Mouse (Mus musculus): ENCODE results near the gene Rag2.

Gene Rag2

GRCm38 (mm10) chr2:101624011-101624410 is 507 bp upstream of the Rag2 start:
- in situ Hi-C loops (cut with MboI, MseI): no loop called here

GRCm38 (mm10) chr2:101627227-101627626 is 2.7 kb downstream of the Rag2 start:
- in situ Hi-C loops (cut with MboI, MseI): no loop called here

DNA sequence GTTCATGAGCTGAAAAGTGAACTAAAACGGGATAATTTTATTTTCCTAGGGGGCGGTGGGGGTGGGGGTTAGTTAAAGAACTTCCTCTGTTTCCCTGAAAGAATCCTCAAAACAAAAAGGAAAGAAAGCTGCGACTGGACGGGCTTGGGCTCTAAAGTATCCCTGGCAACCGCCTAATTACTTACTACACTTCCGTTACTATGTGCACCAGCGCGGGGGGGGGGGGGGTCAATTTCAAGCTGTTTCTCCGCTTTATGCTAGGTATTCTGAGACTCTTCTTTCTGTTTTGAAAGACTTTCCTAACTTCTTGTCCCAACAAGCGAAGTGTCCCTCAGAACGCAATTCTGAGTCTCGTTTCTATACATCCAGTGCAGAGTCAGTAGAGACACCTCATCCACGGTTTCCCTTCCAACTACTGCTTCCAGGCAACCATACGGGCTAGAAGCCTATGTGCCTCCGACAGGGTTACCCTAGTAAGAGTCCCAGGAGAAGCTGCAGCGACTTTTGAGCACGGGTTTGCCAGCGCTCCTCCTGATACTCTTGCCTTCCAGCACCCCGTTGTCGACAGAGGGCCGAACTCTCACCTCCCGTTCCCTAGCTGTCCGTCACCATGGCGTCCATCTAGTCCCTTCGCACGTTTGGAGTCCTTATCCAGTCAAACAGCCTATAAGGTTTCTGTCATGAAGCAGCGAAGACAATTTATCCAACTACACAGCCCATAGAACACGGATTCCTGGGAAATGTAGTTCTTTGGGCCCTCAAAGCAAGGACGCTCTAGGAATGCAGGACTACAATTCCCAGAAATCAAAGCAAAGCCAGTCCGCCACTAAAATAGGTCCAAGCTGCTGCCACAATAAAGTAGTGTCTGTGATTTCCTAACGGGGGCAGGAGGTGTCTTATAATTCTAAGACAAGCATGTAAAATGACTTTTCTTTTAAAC is 4.0 kb downstream of the Rag2 start:
- in situ Hi-C loops (cut with MboI, MseI): no loop called here

GRCm38 (mm10) chr2:101638979-101639839 is 14.7 kb downstream of the Rag2 start:
- in situ Hi-C loops (cut with MboI, MseI): no loop called here

- in situ Hi-C loops (cut with MboI, MseI): loop anchor here (10.0 kb wide), 1 partner anchor 165 kb away; no protein-coding TSS in a partner anchor
Measured at GRCm38 (mm10) chr2:101639840-101640350, 15.4 kb downstream of the Rag2 start.

DNA sequence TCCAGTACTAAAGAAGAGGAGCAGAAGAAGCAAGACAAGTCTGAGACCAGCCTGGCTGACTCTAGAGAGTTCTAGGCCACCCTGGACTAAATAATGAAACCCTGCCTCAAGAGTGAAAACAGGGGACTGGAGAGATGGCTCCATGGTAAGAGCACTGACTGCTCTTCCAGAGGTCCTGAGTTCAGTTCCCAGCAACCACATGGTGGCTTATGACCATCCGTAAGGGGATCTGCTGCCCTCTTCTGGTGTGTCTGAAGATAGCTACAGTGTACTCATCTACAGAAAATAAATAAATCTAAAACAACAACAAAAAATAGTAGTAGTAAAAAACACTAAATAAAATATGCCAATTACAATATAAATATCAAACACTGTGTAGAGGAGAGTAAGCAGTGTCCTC is 21.3 kb downstream of the Rag2 start:
- in situ Hi-C loops (cut with MboI, MseI): loop anchor here (10.0 kb wide), 1 partner anchor 171 kb away; no protein-coding TSS in a partner anchor

GRCm38 (mm10) chr2:101648361-101648760 is 23.8 kb downstream of the Rag2 start:
- in situ Hi-C loops (cut with MboI, MseI): loop anchor here (10.0 kb wide), 1 partner anchor 174 kb away; no protein-coding TSS in a partner anchor

DNA sequence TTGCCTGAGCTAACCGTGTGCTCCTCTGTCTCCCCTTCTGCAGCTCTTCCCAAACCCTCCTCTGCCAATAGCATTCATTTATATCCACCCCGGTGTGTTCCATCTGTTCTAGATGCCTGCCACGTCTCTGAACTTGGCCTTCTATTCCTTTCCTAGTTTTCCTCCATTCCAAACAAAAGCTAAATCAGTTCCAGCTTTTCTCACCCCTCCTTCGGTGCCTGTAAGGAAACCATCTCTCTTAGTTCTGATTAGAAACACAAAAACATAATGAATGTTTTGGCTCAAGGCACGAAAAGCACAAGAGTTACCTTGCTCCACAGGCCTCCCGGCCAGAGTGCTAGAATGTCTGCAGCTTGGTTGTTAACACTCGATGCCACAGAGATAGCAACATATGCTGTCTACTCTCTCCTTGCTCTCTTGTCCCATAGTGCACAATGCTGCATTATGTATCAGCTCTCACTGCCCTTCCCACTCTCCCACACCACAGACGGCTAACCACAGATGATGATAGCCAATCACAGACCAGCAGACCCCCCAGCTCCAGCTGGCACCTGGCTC is 24.7 kb downstream of the Rag2 start, which contains the start of the genes Rag1 and B230118H07Rik:
TSS of gene Rag1 (minus strand) at position 388 of the 558 bp plus-strand sequence.
TSS of gene B230118H07Rik (minus strand) at position 419 of the 558 bp plus-strand sequence.
- in situ Hi-C loops (cut with MboI, MseI): loop anchor here (10.0 kb wide), 1 partner anchor 174 kb away; no protein-coding TSS in a partner anchor

DNA sequence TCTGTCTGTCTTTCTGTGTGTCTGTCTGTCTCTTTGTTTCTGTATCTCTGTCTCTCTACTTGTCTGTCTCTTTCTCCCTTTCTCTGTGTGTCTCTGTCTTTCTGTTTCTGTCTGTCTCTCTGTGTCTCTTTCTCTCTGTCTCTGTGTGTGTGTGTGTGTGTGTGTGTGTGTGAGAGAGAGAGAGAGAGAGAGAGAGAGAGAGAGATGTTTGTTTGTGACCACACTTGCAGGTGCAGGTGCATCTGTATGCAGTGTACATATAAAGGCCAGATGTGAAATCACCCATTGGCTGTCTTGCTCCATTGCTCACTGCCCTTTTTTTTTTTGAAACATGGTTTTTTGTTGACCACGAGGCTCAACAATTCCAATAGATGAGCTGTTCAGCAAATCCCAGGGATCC is 25.9 kb downstream of the Rag2 start:
- in situ Hi-C loops (cut with MboI, MseI): no loop called here

GRCm38 (mm10) chr2:101652204-101652920 is 27.8 kb downstream of the Rag2 start:
- in situ Hi-C loops (cut with MboI, MseI): no loop called here

DNA sequence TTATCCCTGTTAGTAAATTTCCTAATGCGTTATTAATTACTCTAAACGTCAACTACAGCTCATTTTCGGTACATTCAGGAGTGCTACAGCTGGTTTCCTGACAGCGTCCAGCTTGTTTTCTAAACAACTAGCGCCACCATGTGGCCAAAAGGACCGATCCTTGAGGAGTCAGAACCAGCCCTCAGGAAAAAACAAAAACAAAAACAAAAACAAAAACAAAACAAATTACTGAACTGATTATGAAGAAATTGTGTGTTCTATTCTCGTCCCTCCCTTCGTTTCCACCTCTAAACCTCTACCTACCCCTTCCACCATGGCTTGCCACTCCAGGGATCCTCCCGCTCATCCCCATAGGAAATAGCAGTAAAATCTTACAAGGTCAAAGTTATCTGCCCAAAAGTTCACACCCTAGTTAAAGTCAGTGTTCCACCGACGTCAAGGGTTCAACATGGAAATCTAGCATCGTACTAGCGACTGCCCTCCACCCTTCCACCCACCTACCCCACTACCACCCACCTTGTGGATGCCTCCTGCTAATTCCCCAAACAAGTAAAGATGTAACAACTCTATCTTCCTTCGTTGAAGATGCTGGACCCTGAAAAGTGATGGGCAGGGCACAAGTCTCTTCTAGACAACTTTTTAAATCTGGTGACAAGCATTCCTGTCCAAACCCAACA is 28.5 kb downstream of the Rag2 start:
- in situ Hi-C loops (cut with MboI, MseI): no loop called here

GRCm38 (mm10) chr2:101660536-101660935 is 36.0 kb downstream of the Rag2 start:
- in situ Hi-C loops (cut with MboI, MseI): no loop called here

- in situ Hi-C loops (cut with MboI, MseI): no loop called here
Measured at GRCm38 (mm10) chr2:101665058-101665702, 40.7 kb downstream of the Rag2 start.

- in situ Hi-C loops (cut with MboI, MseI): no loop called here
Measured at GRCm38 (mm10) chr2:101665703-101666092, 41.2 kb downstream of the Rag2 start.

DNA sequence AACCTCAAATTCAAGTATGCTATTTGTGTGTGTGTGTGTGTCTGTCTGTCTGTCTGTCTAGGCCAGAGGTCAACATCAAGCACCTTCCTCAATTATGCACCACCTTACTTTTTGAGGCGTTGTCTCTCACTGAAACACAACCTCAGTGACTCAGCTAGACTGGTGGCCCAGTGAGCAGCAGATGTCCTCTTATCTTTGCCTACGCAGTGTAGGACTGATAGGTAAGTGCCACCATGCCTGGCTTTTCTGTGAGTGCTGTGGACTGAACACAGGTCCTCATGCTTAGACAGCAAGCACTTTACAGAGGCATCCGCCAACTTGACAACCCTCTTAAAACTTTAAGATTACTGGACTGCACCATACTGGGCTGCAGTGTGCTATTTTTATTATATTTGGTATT is 44.2 kb downstream of the Rag2 start:
- in situ Hi-C loops (cut with MboI, MseI): no loop called here

DNA sequence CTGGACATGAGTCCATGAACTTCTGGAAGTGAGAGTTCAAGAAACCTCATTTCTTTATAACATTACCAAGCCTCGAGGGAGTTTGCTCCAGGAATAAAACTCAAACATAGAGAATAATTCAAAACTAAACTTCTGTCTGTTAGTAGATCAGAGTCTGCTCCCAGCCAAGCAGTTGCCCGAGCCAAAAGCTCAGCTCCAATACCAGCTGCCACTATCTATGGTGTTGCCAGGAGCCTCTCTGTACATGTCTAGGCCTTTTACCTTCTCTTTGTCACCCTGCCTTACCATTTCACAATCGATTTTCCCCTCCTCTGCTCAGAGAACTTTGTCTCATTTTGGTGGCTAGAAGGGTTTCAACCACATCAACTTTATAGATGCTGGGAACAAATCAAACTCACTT is 49.0 kb downstream of the Rag2 start:
- in situ Hi-C loops (cut with MboI, MseI): loop anchor here (5.0 kb wide), 1 partner anchor 514 kb away; the partner anchor contains the start of gene Ldlrad3

DNA sequence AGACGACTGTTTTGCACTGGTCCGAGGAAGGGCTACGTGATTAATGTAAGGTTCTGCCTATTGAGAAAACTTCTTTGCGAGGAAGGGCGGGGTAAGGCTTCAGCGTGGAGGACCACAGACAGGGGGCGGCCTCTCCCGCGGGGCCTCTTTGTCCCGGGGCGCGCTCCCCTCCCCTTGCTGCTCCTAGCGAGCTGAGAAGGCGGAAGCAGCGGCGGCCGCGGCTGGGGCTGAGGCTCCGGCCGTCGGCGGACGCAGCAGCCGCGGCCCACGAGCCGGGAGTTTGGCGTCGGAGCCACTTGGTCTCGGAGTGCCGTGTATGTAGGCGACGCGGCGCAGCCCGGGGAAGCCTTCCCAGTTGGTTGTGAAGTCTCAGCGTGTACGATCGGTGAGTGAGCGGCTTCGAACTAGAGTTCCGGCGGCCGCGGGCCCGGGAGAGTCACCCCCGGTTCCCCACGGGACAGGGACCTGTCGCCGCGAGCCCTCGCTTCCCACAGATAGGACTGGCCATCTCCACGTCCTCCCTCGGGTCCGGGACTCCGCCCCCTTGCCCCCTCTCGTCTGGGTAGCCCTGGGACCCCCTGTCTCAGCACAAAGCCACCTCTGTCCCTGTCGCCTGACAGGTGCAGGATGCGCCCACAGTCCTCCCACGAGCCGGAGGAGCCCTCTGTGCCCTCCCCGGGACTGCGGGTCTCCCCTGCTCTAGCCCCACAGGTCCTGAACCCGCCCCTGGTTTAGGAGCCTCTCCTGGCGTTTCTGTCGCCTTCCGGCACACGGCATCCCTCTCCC is 53.9 kb downstream of the Rag2 start, which contains the start of gene Traf6:
TSS of gene Traf6 (plus strand) at position 194 of the 786 bp plus-strand sequence.
- in situ Hi-C loops (cut with MboI, MseI): no loop called here

- in situ Hi-C loops (cut with MboI, MseI): no loop called here
Measured at GRCm38 (mm10) chr2:101679164-101679784, 54.8 kb downstream of the Rag2 start.
